Mouse (Mus musculus) CH12.LX (cell line): ENCODE results near the gene Myh6.

Source experiments
- CHD1 ChIP-seq: IDR thresholded peaks from 2 replicates; pipeline ENCODE4 v1.6.1; 2012; ENCODE audit warnings: low read depth, low read length, improper control_type of control experiment, inconsistent platforms
- CTCF ChIP-seq, 2 experiments: IDR thresholded peaks in 1 of 2; conservative IDR thresholded peaks in 1 of 2; 2 replicates each; pipeline ENCODE4 v1.5.1; 2011 to 2012; ENCODE audit warnings: low read depth in 2 of 2, low read length in 2 of 2, improper control_type of control experiment in 1 of 2, inconsistent platforms in 1 of 2, mild to moderate bottlenecking in 1 of 2, moderate library complexity in 1 of 2
- E2F4 ChIP-seq: IDR thresholded peaks from 2 replicates; pipeline ENCODE4 v1.6.1; 2011; ENCODE audit warnings: low read depth, low read length, improper control_type of control experiment; ENCODE audit not compliant: insufficient replicate concordance
- EP300 ChIP-seq: IDR thresholded peaks from 2 replicates; pipeline ENCODE4 v1.6.1; 2011; ENCODE audit warnings: low read length, improper control_type of control experiment
- POLR2A ChIP-seq: IDR thresholded peaks from 2 replicates; pipeline ENCODE4 v1.6.1; 2011; ENCODE audit warnings: low read depth, mild to moderate bottlenecking, improper control_type of control experiment, low read length
- POLR2AphosphoS2 ChIP-seq: IDR thresholded peaks from 2 replicates; pipeline ENCODE4 v1.6.1; 2011; ENCODE audit warnings: low read depth, low read length, improper control_type of control experiment

GRCm38 (mm10) chr14:54992196-54992595 lies 25.5 kb upstream of the Myh6 start:
- no peak for TF ChIP-seq CHD1
- TF ChIP-seq E2F4: no peak
- TF ChIP-seq CTCF (conservative IDR thresholded peaks at IDR 0.05 in 1 of 2, IDR thresholded peaks at IDR 0.05 in 1 of 2; ENCODE audit: low read depth in 2 of 2, low read length in 2 of 2): no peak
- no peak for TF ChIP-seq POLR2A
- TF ChIP-seq POLR2AphosphoS2: no peak
- no peak for TF ChIP-seq EP300
